Mouse (Mus musculus): ENCODE data around the gene Gm525. TPM values are rescaled to one million over a fixed set of nuclear protein-coding genes. Genes with fewer than 3 reads are reported as not detected.

Gm525 gene
- not detected in 2 replicates for polyA plus RNA-seq (2014; fragmentation: Nextera tagmentation; extraction: Ambion mirVana)

- H3K4me2 ChIP-seq (ENCODE audit: low read depth, low read length), result no peak within 1 kb of the TSS
- 91% methylated on average over 8 of the region's 8 CpGs for WGBS
- H3K27ac ChIP-seq (ENCODE audit: low read depth, low read length), result no peak within 1 kb of the TSS
- no peaks in the 10 kb centered on the region for H3K9me3 ChIP-seq (ENCODE audit: control insufficient read depth, low read length)
- no peaks in the 10 kb centered on the region for H3K4me1 ChIP-seq (ENCODE audit: control insufficient read depth, insufficient read depth, low read length)
- H3K9ac ChIP-seq (replicated peaks; ENCODE audit: low read depth, low read length), result no peak within 1 kb of the TSS
- no peak within 1 kb of the TSS for H3K4me3 ChIP-seq (ENCODE audit: low read depth, low read length)
- H3K36me3 ChIP-seq (ENCODE audit: control insufficient read depth, insufficient read depth, low read length), result no peaks in the 10 kb centered on the region
- no peaks in the 10 kb centered on the region for H3K27me3 ChIP-seq (ENCODE audit: control insufficient read depth, insufficient read depth, low read length)
- ATAC-seq (ENCODE audit: low read depth), result no peak
Measured at GRCm38 (mm10) chr11:89073541-89073940, at the start of gene Gm525. TSS of gene Gm525 (plus strand) at chr11:89073841.

DNA sequence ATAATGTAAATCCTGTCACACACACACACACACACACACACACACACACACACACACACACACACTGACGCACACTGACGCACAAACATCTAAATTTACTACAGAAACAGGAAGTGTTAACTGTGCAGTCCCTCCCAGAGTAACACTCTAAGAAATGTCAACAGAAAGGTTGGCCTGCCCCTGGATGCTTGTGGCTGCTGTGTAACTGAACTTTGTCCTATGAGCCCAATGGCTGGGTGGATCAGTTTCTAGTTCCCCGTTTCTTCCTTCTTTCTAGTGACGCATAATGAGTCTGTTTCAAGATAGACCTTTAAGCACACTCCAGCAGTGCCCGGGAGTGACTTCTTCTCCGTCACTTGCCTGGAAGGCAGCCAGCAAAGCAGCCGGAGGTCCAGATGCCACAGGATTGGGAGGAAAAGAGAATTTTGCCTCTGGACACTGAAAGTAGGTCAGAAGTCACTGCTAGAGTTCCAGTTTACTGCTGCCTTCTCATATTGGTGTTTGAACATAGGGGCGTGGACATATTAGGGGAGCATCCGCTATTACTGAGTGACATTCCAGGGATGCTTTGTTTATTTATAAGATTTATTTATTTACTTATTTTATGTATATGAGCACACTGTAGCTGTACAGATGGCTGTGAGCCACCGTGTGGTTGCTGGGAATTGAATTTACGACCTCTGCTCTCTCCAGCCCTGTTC, 49.3 kb upstream of the Gm525 start:
- no peak overlapping the region for H3K9ac ChIP-seq (replicated peaks; ENCODE audit: low read depth, low read length)
- 45% methylated on average over 11 of the region's 11 CpGs for WGBS
- H3K27me3 ChIP-seq (ENCODE audit: control insufficient read depth, insufficient read depth, low read length), result no peaks in the 10 kb centered on the region
- no peaks in the 10 kb centered on the region for H3K4me1 ChIP-seq (ENCODE audit: control insufficient read depth, insufficient read depth, low read length)
- H3K9me3 ChIP-seq (ENCODE audit: control insufficient read depth, low read length), result no peaks in the 10 kb centered on the region
- H3K27ac ChIP-seq (ENCODE audit: low read depth, low read length), result no peak overlapping the region
- ATAC-seq (ENCODE audit: low read depth), result no peak
- H3K4me3 ChIP-seq (ENCODE audit: low read depth, low read length), result no peak overlapping the region
- H3K4me2 ChIP-seq (ENCODE audit: low read depth, low read length), result no peak overlapping the region
- no peaks in the 10 kb centered on the region for H3K36me3 ChIP-seq (ENCODE audit: control insufficient read depth, insufficient read depth, low read length)

DNA sequence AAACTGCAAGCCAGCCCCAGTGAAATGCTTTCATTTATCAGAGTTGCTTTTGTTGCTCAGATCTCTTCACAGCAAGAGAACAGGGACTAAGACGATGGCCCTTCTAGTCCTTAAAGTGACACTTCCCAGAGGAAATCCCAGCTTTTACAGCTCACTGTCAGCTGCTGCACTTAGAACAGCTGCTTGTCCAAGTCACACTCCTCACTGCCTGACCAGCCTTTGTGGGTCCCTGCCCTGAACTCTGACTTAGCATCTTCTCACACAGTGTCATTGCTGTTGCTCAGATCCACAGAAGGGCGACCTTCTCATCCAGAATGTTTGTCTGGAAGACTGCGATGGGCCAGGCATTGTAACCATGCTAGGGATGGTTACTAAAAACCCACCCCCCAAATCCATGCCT, 48.0 kb upstream of the Gm525 start:
- Histone ChIP-seq H3K36me3 (ENCODE audit: control insufficient read depth, insufficient read depth, low read length) (no peaks in the 10 kb centered on the region), H3K27ac (ENCODE audit: low read depth, low read length) (no peak overlapping the region), H3K4me2 (ENCODE audit: low read depth, low read length) (no peak overlapping the region), H3K9ac (replicated peaks; ENCODE audit: low read depth, low read length) (no peak overlapping the region), H3K9me3 (ENCODE audit: control insufficient read depth, low read length) (no peaks in the 10 kb centered on the region), H3K27me3 (ENCODE audit: control insufficient read depth, insufficient read depth, low read length) (no peaks in the 10 kb centered on the region), H3K4me3 (ENCODE audit: low read depth, low read length) (no peak overlapping the region), H3K4me1 (ENCODE audit: control insufficient read depth, insufficient read depth, low read length) (no peaks in the 10 kb centered on the region)
- 76% methylated on average over 3 of the region's 3 CpGs for WGBS
- no peak for ATAC-seq (ENCODE audit: low read depth)

- no peaks in the 10 kb centered on the region for H3K9me3 ChIP-seq (ENCODE audit: control insufficient read depth, low read length)
Measured at GRCm38 (mm10) chr11:89026117-89026516, 47.5 kb upstream of the Gm525 start.

GRCm38 (mm10) chr11:89027955-89028361, 45.7 kb upstream of the Gm525 start:
- Histone ChIP-seq H3K4me1 (ENCODE audit: control insufficient read depth, insufficient read depth, low read length) (no peaks in the 10 kb centered on the region), H3K9me3 (ENCODE audit: control insufficient read depth, low read length) (no peaks in the 10 kb centered on the region), H3K36me3 (ENCODE audit: control insufficient read depth, insufficient read depth, low read length) (no peaks in the 10 kb centered on the region), H3K4me3 (ENCODE audit: low read depth, low read length) (no peak overlapping the region), H3K4me2 (ENCODE audit: low read depth, low read length) (no peak overlapping the region), H3K27me3 (ENCODE audit: control insufficient read depth, insufficient read depth, low read length) (no peaks in the 10 kb centered on the region), H3K27ac (ENCODE audit: low read depth, low read length) (no peak overlapping the region), H3K9ac (replicated peaks; ENCODE audit: low read depth, low read length) (no peak overlapping the region)
- no peak for ATAC-seq (ENCODE audit: low read depth)
- 82% methylated on average over 10 of the region's 10 CpGs for WGBS

More at GRCm38 (mm10) chr11:89026117-89026516, 47.5 kb upstream of the Gm525 start:
- Histone ChIP-seq H3K36me3 (ENCODE audit: control insufficient read depth, insufficient read depth, low read length) (no peaks in the 10 kb centered on the region), H3K9ac (replicated peaks; ENCODE audit: low read depth, low read length) (no peak overlapping the region), H3K4me3 (ENCODE audit: low read depth, low read length) (no peak overlapping the region), H3K27me3 (ENCODE audit: control insufficient read depth, insufficient read depth, low read length) (no peaks in the 10 kb centered on the region), H3K27ac (ENCODE audit: low read depth, low read length) (no peak overlapping the region), H3K4me2 (ENCODE audit: low read depth, low read length) (no peak overlapping the region), H3K4me1 (ENCODE audit: control insufficient read depth, insufficient read depth, low read length) (no peaks in the 10 kb centered on the region)
- ATAC-seq (ENCODE audit: low read depth), result no peak
- WGBS, result 96% methylated on average over 3 of the region's 3 CpGs

GRCm38 (mm10) chr11:89028871-89029405, 44.7 kb upstream of the Gm525 start:
- Histone ChIP-seq H3K4me2 (ENCODE audit: low read depth, low read length) (no peak overlapping the region), H3K27ac (ENCODE audit: low read depth, low read length) (no peak overlapping the region), H3K4me1 (ENCODE audit: control insufficient read depth, insufficient read depth, low read length) (no peaks in the 10 kb centered on the region), H3K9ac (replicated peaks; ENCODE audit: low read depth, low read length) (no peak overlapping the region), H3K27me3 (ENCODE audit: control insufficient read depth, insufficient read depth, low read length) (no peaks in the 10 kb centered on the region), H3K9me3 (ENCODE audit: control insufficient read depth, low read length) (no peaks in the 10 kb centered on the region), H3K36me3 (ENCODE audit: control insufficient read depth, insufficient read depth, low read length) (no peaks in the 10 kb centered on the region), H3K4me3 (ENCODE audit: low read depth, low read length) (no peak overlapping the region)
- 60% methylated on average over 10 of the region's 10 CpGs for WGBS
- ATAC-seq (ENCODE audit: low read depth), result no peak

DNA sequence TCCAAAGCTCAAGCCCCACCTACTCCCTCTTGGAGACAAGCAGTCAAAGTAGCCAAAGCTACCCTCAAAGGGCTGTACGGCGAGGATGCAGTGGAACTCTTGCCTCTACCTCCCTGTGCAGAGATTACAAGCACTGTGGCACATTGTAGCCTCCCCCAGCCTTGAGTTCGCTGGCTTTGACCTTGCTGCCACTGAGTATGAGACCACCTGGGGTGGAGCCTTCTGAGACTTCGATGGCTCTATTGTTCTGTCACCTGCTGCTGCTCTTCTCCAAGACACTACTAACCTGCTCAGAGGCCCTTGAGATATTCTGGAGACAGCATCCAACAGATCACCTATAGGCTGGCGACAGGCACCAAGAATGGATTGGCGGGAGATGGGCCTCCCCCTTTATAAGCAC, 43.1 kb upstream of the Gm525 start:
- H3K4me3 ChIP-seq (ENCODE audit: low read depth, low read length), result no peak overlapping the region
- no peaks in the 10 kb centered on the region for H3K27me3 ChIP-seq (ENCODE audit: control insufficient read depth, insufficient read depth, low read length)
- no peaks in the 10 kb centered on the region for H3K9me3 ChIP-seq (ENCODE audit: control insufficient read depth, low read length)
- H3K27ac ChIP-seq (ENCODE audit: low read depth, low read length), result no peak overlapping the region
- no peaks in the 10 kb centered on the region for H3K4me1 ChIP-seq (ENCODE audit: control insufficient read depth, insufficient read depth, low read length)
- no peak for ATAC-seq (ENCODE audit: low read depth)
- no peak overlapping the region for H3K4me2 ChIP-seq (ENCODE audit: low read depth, low read length)
- H3K9ac ChIP-seq (replicated peaks; ENCODE audit: low read depth, low read length), result no peak overlapping the region
- WGBS, result 79% methylated on average over 6 of the region's 6 CpGs
- no peaks in the 10 kb centered on the region for H3K36me3 ChIP-seq (ENCODE audit: control insufficient read depth, insufficient read depth, low read length)

- Histone ChIP-seq H3K4me3 (ENCODE audit: low read depth, low read length) (no peak overlapping the region), H3K4me1 (ENCODE audit: control insufficient read depth, insufficient read depth, low read length) (no peaks in the 10 kb centered on the region), H3K9ac (replicated peaks; ENCODE audit: low read depth, low read length) (no peak overlapping the region), H3K27me3 (ENCODE audit: control insufficient read depth, insufficient read depth, low read length) (no peaks in the 10 kb centered on the region), H3K27ac (ENCODE audit: low read depth, low read length) (no peak overlapping the region), H3K36me3 (ENCODE audit: control insufficient read depth, insufficient read depth, low read length) (no peaks in the 10 kb centered on the region), H3K4me2 (ENCODE audit: low read depth, low read length) (no peak overlapping the region), H3K9me3 (ENCODE audit: control insufficient read depth, low read length) (no peaks in the 10 kb centered on the region)
- WGBS, result 67% methylated on average over 1 of the region's 1 CpGs
- ATAC-seq (ENCODE audit: low read depth), result no peak
Measured at GRCm38 (mm10) chr11:89031189-89031588, 42.5 kb upstream of the Gm525 start.

- H3K9me3 ChIP-seq (ENCODE audit: control insufficient read depth, low read length), result no peaks in the 10 kb centered on the region
- peaks cover 9% of the 10 kb centered on the region; the same call in 1 of the 2 replicates for H3K36me3 ChIP-seq (ENCODE audit: control insufficient read depth, insufficient read depth, low read length)
- H3K9ac ChIP-seq (replicated peaks; ENCODE audit: low read depth, low read length), result no peak overlapping the region
- H3K4me2 ChIP-seq (ENCODE audit: low read depth, low read length), result no peak overlapping the region
- no peak for ATAC-seq (ENCODE audit: low read depth)
- no peak overlapping the region for H3K27ac ChIP-seq (ENCODE audit: low read depth, low read length)
- no peaks in the 10 kb centered on the region for H3K27me3 ChIP-seq (ENCODE audit: control insufficient read depth, insufficient read depth, low read length)
- no peaks in the 10 kb centered on the region for H3K4me1 ChIP-seq (ENCODE audit: control insufficient read depth, insufficient read depth, low read length)
- no peak overlapping the region for H3K4me3 ChIP-seq (ENCODE audit: low read depth, low read length)
Measured at GRCm38 (mm10) chr11:89034592-89034991, 39.0 kb upstream of the Gm525 start.
